Mouse (Mus musculus): ENCODE data around the gene Mn1. TPM values are rescaled to one million over a fixed set of nuclear protein-coding genes. Genes with fewer than 3 reads are reported as not detected.

Gene Mn1
- total and polyA plus RNA-seq, 3 experiments: 5.5 to 23.9 (median 18.7) TPM

DNA sequence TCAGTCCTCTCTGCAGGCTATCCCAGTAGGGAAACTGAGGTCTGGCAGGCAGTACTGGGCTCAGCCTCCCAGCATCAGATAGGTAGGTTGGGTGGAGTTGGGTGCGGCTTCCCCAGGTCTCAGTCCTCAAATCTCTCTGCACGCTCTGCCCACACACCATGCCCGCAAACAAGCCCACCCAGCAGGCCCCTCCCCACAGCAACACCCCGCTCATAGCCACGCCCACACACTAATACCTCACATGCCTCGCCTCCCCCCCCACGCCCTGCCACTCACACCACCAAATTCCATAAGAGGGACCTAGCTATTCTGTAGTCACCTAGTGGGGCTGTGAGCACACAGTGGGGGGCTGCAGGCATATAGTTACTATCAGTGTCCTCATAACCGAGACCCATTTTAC, 21.7 kb downstream of the Mn1 start:
- no peaks in the 10 kb centered on the region for H3K27me3 ChIP-seq (ENCODE audit: control insufficient read depth, insufficient read depth, low read length)
- H3K4me1 ChIP-seq (ENCODE audit: control insufficient read depth, insufficient read depth, low read length): peaks cover 14% of the 10 kb centered on the region
- WGBS: 98% methylated on average over 8 of the region's 8 CpGs
- TF ChIP-seq POLR2A (IDR thresholded peaks at IDR 0.05; ENCODE audit: insufficient read depth, low read depth, low read length) (no peak), EP300 (IDR thresholded peaks at IDR 0.05; ENCODE audit: insufficient read depth, low read depth, low read length) (no peak), CTCF (IDR thresholded peaks at IDR 0.05) (no peak)
- intact Hi-C loops (cut with DNase I): no loop called here
- H3K79me2 ChIP-seq (replicated peaks; ENCODE audit: control insufficient read depth, insufficient read depth, low read length): peaks cover 3% of the 10 kb centered on the region; the same call in 1 of the 2 replicates
- H3K36me3 ChIP-seq (ENCODE audit: control insufficient read depth, insufficient read depth, low read length): no peaks in the 10 kb centered on the region
- H3K27ac ChIP-seq: no peak overlapping the region
- no peak overlapping the region for H3K9ac ChIP-seq (ENCODE audit: low read depth, low read length)
- H3K4me3 ChIP-seq: no peak overlapping the region
- DNase-seq: no peak

DNA sequence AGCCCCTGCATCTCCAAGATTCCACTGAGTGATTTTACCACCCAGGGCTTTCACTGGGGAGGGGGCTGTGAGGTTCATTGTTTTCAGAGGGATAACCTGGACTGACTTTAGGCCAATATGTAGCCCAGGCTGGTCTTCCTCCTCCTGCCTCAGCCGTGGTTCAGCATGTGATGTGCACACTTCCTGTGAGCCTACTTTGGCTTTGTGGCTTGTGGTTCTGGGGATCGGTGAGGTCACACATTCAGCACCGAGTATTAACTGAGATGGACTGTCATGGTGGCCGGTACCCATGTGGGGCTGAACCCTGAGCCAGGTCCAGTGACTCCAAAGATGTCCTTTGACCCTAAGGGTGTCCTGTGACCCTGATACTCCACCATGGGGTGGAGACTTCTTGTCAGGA, 23.1 kb downstream of the Mn1 start:
- TF ChIP-seq POLR2A (IDR thresholded peaks at IDR 0.05; ENCODE audit: insufficient read depth, low read depth, low read length) (no peak), CTCF (IDR thresholded peaks at IDR 0.05) (no peak), EP300 (IDR thresholded peaks at IDR 0.05; ENCODE audit: insufficient read depth, low read depth, low read length) (no peak)
- Histone ChIP-seq H3K36me3 (ENCODE audit: control insufficient read depth, insufficient read depth, low read length) (no peaks in the 10 kb centered on the region), H3K27ac (no peak overlapping the region), H3K79me2 (replicated peaks; ENCODE audit: control insufficient read depth, insufficient read depth, low read length) (no peaks in the 10 kb centered on the region), H3K4me3 (no peak overlapping the region), H3K27me3 (ENCODE audit: control insufficient read depth, insufficient read depth, low read length) (no peaks in the 10 kb centered on the region), H3K4me1 (ENCODE audit: control insufficient read depth, insufficient read depth, low read length) (peaks cover 13% of the 10 kb centered on the region), H3K9ac (ENCODE audit: low read depth, low read length) (no peak overlapping the region)
- no peak for DNase-seq
- WGBS: 79% methylated on average over 4 of the region's 4 CpGs
- intact Hi-C loops (cut with DNase I): no loop called here

DNA sequence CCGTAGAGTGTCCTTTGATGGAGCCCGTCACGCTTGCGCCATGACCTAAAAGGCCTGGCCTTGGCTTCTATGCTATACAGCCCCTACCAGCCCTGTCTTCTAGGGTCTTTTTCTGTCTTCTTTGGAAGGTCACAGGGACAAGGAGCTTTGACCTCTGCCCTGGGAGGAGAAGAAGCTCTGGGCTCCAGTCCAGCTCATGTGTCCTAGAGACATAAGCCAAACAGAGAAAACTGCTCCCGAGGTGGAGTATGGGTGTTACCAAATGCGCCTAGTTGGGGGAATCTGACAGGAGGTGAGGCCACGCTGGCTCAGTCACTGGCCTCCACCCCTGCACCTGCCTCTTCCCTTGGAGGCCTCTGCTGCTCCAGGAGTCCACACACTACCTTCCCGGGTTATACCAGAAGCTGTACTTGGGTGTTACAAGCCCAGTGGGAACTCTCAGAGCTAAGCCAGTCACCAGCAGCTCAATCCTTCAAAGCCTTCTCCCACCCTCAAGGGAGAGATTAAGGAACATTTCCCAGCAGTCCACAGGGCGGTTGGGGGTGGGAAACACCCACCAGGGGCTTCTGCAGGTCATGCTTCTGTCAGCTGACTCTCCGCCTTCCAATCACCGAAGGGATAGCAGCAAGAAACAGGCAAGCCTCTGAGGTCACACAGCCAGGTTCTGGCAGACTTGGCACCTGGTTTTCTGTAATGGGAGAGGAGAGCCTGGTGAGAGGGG, 25.1 kb downstream of the Mn1 start:
- intact Hi-C loops (cut with DNase I): no loop called here
- 72% methylated on average over 11 of the region's 11 CpGs for WGBS
- no peaks in the 10 kb centered on the region for H3K79me2 ChIP-seq (replicated peaks; ENCODE audit: control insufficient read depth, insufficient read depth, low read length)
- H3K9ac ChIP-seq (ENCODE audit: low read depth, low read length): no peak overlapping the region
- H3K27me3 ChIP-seq (ENCODE audit: control insufficient read depth, insufficient read depth, low read length): no peaks in the 10 kb centered on the region
- no peak for DNase-seq
- H3K36me3 ChIP-seq (ENCODE audit: control insufficient read depth, insufficient read depth, low read length): no peaks in the 10 kb centered on the region
- H3K4me3 ChIP-seq: no peak overlapping the region
- no peak for TF ChIP-seq POLR2A (IDR thresholded peaks at IDR 0.05; ENCODE audit: insufficient read depth, low read depth, low read length)
- no peak for TF ChIP-seq EP300 (IDR thresholded peaks at IDR 0.05; ENCODE audit: insufficient read depth, low read depth, low read length)
- TF ChIP-seq CTCF (IDR thresholded peaks at IDR 0.05): no peak
- H3K4me1 ChIP-seq (ENCODE audit: control insufficient read depth, insufficient read depth, low read length): no peaks in the 10 kb centered on the region; the same call in 1 of the 2 replicates
- no peak overlapping the region for H3K27ac ChIP-seq

DNA sequence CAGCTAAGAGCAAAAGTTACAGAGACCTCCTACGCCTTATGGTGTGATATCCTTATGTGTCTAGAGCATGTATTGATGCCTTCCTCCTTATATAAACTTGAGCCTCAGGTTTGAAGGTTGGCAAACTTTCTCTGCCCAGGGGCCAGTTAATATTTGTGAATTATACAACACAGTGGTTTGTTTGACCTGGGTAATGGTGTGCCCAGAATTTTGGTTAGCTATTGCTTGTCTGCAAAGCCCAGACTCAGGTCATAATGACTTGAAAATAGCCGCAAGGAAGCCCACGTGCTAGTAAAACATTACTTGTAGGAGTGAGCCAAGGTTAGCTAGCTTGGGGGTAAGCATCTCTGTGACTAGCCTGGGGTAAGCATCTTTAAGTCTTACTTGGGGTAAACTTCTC, 26.5 kb downstream of the Mn1 start:
- no peaks in the 10 kb centered on the region for H3K79me2 ChIP-seq (replicated peaks; ENCODE audit: control insufficient read depth, insufficient read depth, low read length)
- no peak overlapping the region for H3K27ac ChIP-seq
- intact Hi-C loops (cut with DNase I): no loop called here
- H3K27me3 ChIP-seq (ENCODE audit: control insufficient read depth, insufficient read depth, low read length): no peaks in the 10 kb centered on the region
- TF ChIP-seq POLR2A (IDR thresholded peaks at IDR 0.05; ENCODE audit: insufficient read depth, low read depth, low read length): no peak
- TF ChIP-seq CTCF (IDR thresholded peaks at IDR 0.05): no peak
- TF ChIP-seq EP300 (IDR thresholded peaks at IDR 0.05; ENCODE audit: insufficient read depth, low read depth, low read length): no peak
- no peak overlapping the region for H3K4me3 ChIP-seq
- H3K4me1 ChIP-seq (ENCODE audit: control insufficient read depth, insufficient read depth, low read length): peaks cover under 1% of the 10 kb centered on the region
- DNase-seq: no peak
- H3K36me3 ChIP-seq (ENCODE audit: control insufficient read depth, insufficient read depth, low read length): no peaks in the 10 kb centered on the region
- H3K9ac ChIP-seq (ENCODE audit: low read depth, low read length): no peak overlapping the region
- 94% methylated on average over 3 of the region's 3 CpGs for whole genome bisulfite sequencing

DNA sequence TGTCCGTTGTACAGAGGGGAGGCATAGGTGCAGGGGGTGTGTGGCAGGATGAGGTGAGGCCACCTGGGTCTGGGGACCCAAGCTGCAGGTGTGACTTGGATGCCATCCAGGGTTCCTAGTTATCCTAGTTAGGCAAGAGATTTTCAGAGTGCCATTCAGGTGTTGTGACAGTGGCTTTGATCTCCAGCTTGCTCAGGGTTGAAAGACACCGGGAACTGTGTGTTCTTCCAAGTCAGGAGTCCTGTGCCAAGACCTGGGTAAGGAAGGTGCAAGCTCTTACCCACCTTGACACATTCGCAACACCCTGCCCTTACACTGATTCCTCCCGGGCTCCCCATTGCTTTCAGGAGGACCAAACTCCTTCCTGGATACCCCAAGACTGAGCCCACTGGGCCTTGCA, 27.2 kb downstream of the Mn1 start:
- no peak for TF ChIP-seq CTCF (IDR thresholded peaks at IDR 0.05)
- no peak for TF ChIP-seq EP300 (IDR thresholded peaks at IDR 0.05; ENCODE audit: insufficient read depth, low read depth, low read length)
- TF ChIP-seq POLR2A (IDR thresholded peaks at IDR 0.05; ENCODE audit: insufficient read depth, low read depth, low read length): no peak
- Histone ChIP-seq H3K27ac (no peak overlapping the region), H3K36me3 (ENCODE audit: control insufficient read depth, insufficient read depth, low read length) (no peaks in the 10 kb centered on the region), H3K4me3 (no peak overlapping the region), H3K79me2 (replicated peaks; ENCODE audit: control insufficient read depth, insufficient read depth, low read length) (no peaks in the 10 kb centered on the region), H3K4me1 (ENCODE audit: control insufficient read depth, insufficient read depth, low read length) (peaks cover 2% of the 10 kb centered on the region), H3K27me3 (ENCODE audit: control insufficient read depth, insufficient read depth, low read length) (no peaks in the 10 kb centered on the region), H3K9ac (ENCODE audit: low read depth, low read length) (no peak overlapping the region)
- WGBS: 95% methylated on average over 4 of the region's 4 CpGs
- intact Hi-C loops (cut with DNase I): no loop called here
- DNase-seq: no peak

GRCm38 (mm10) chr5:111446652-111447051, 29.5 kb downstream of the Mn1 start:
- 87% methylated on average over 7 of the region's 7 CpGs for WGBS
- TF ChIP-seq POLR2A (IDR thresholded peaks at IDR 0.05; ENCODE audit: insufficient read depth, low read depth, low read length) (no peak), CTCF (IDR thresholded peaks at IDR 0.05) (no peak), EP300 (IDR thresholded peaks at IDR 0.05; ENCODE audit: insufficient read depth, low read depth, low read length) (no peak)
- Histone ChIP-seq H3K4me1 (ENCODE audit: control insufficient read depth, insufficient read depth, low read length) (peaks cover 2% of the 10 kb centered on the region), H3K27me3 (ENCODE audit: control insufficient read depth, insufficient read depth, low read length) (no peaks in the 10 kb centered on the region), H3K4me3 (no peak overlapping the region), H3K79me2 (replicated peaks; ENCODE audit: control insufficient read depth, insufficient read depth, low read length) (no peaks in the 10 kb centered on the region), H3K27ac (no peak overlapping the region), H3K9ac (ENCODE audit: low read depth, low read length) (no peak overlapping the region), H3K36me3 (ENCODE audit: control insufficient read depth, insufficient read depth, low read length) (no peaks in the 10 kb centered on the region)
- no peak for DNase-seq
- intact Hi-C loops (cut with DNase I): no loop called here

All from heart, adult 2 months (tissue).